Mouse (Mus musculus) brain, embryonic 14.5 days (tissue): ENCODE measurements around the gene Morc2a.

Experiments used
- CTCF ChIP-seq: fragments of 200-500 bp; IDR thresholded peaks from 2 replicates; pipeline ENCODE4 v1.5.1; 2012; ENCODE audit warnings: inconsistent platforms, mild to moderate bottlenecking, moderate library complexity, borderline replicate concordance; ENCODE audit not compliant: insufficient read depth, insufficient read length; ENCODE audit errors: extremely low read depth
- POLR2A ChIP-seq: fragments of 200-500 bp; IDR thresholded peaks from 2 replicates; pipeline ENCODE4 v1.6.1; 2012; ENCODE audit warnings: mild to moderate bottlenecking, inconsistent platforms, borderline replicate concordance; ENCODE audit not compliant: poor library complexity, insufficient read depth, insufficient read length, severe bottlenecking; ENCODE audit errors: extremely low read depth

DNA sequence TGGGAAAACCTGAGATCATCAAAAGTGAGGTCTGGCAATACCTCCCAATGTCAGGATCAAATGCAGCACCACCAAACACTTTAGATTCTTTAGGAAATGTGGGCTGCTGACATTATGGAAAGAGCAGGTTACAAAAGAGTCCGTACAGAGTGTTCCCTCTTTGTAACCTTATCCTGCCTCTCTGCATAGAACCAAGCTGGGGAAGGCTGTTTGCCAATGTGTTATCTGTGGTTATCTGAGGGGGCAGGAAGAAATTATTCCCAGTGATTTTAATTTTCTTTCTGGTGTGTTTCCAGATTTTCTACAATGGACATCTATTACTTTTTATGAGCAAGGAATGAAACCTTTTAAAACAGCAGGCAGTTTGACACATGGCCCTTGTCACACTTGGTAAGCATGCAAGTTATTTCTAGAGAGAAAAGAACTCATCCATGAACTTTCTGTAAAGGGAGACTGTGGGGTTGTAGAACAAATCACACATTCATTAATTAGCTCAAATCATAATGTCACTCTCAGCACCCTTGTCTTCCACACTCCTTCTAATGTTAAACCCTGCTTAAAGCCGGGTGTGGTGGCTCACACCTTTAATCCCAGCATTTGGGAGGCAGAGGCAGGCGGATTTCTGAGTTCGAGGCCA, 24.5 kb upstream of the Morc2a start:
- TF ChIP-seq POLR2A = no peak
- TF ChIP-seq CTCF = no peak
